Mouse (Mus musculus) heart, adult 8-10 months (tissue): Measurements from ENCODE around the gene Pdzd8. TPM values are rescaled to one million over a fixed set of nuclear protein-coding genes. Genes with fewer than 3 reads are reported as not detected.

ENCODE experiments used
- DNase-seq: peaks from one replicate; pipeline ENCODE4 v3.0.0; 2022; ENCODE audit warnings: low spot score
- total RNA-seq, 4 experiments: library from RNA; stranded (reverse); gene quantifications; 2 replicates each; pipeline ENCODE4 v1.2.4; 2022

Pdzd8 gene
- total RNA-seq, 4 experiments from 2014 or later, result 21.7 to 23.3 (median 23.0) TPM

GRCm38 (mm10) chr19:59276354-59276753, 69.2 kb downstream of the Pdzd8 start:
- no peak for DNase-seq

GRCm38 (mm10) chr19:59273190-59273589, 72.4 kb downstream of the Pdzd8 start:
- DNase-seq, result no peak

- DNase-seq, result no peak
Observed at GRCm38 (mm10) chr19:59267417-59267963, 78.1 kb downstream of the Pdzd8 start.

- no peak for DNase-seq
Observed at GRCm38 (mm10) chr19:59265907-59266306, 79.7 kb downstream of the Pdzd8 start.

GRCm38 (mm10) chr19:59264838-59265532, 80.6 kb downstream of the Pdzd8 start:
- DNase-seq, result no peak

GRCm38 (mm10) chr19:59263171-59263570, 82.4 kb downstream of the Pdzd8 start:
- DNase-seq, result no peak

GRCm38 (mm10) chr19:59261604-59262003, 84.0 kb downstream of the Pdzd8 start:
- DNase-seq, result no peak

- DNase-seq, result no peak
Observed at GRCm38 (mm10) chr19:59260718-59261442, 84.7 kb downstream of the Pdzd8 start, which contains the start of gene Slc18a2. TSS of gene Slc18a2 (plus strand) at chr19:59260896.

GRCm38 (mm10) chr19:59259633-59260032, 85.9 kb downstream of the Pdzd8 start:
- no peak for DNase-seq

GRCm38 (mm10) chr19:59252651-59253050, 92.9 kb downstream of the Pdzd8 start:
- no peak for DNase-seq

GRCm38 (mm10) chr19:59248553-59249286, 96.9 kb downstream of the Pdzd8 start:
- no peak for DNase-seq

GRCm38 (mm10) chr19:59248144-59248543, 97.4 kb downstream of the Pdzd8 start:
- no peak for DNase-seq

Other genes starting within 250 kb of the Pdzd8 start
- not detected for gene Vax1, start 175.7 kb downstream of the Pdzd8 start, total RNA-seq
- not detected for gene Kcnk18, start 126.6 kb downstream of the Pdzd8 start, total RNA-seq
- under 1 TPM; 0.69 to 0.97 (median 0.92) TPM for gene Slc18a2, start 84.9 kb downstream of the Pdzd8 start, total RNA-seq
- gene Rps12-ps3, start 23.5 kb downstream of the Pdzd8 start, total RNA-seq, result 100 to 1,000 TPM; 215 to 326 (median 253) TPM
- not detected for gene Emx2, start 112.6 kb upstream of the Pdzd8 start, total RNA-seq